Mouse (Mus musculus): Measurements from ENCODE around the gene Arhgap23.
A peak's percentile ranks its signal among the peaks of the same experiment; 100 is the strongest.

The Arhgap23 gene

GRCm38 (mm10) chr11:97415330-97415711, at the start of gene Arhgap23:
Gene Arhgap23, plus strand, starts transcription at chr11:97415533.
- peak; percentile 77 for DNase-seq (ENCODE audit: low spot score)

GRCm38 (mm10) chr11:97365556-97365955, 49.8 kb upstream of the Arhgap23 start:
- no peak for DNase-seq (ENCODE audit: low spot score)

GRCm38 (mm10) chr11:97368501-97368900, 46.8 kb upstream of the Arhgap23 start:
- no peak for DNase-seq (ENCODE audit: low spot score)

GRCm38 (mm10) chr11:97370329-97371091, 44.8 kb upstream of the Arhgap23 start:
- no peak for DNase-seq (ENCODE audit: low spot score)

GRCm38 (mm10) chr11:97372159-97372864, 43.0 kb upstream of the Arhgap23 start:
- no peak for DNase-seq (ENCODE audit: low spot score)

GRCm38 (mm10) chr11:97373402-97373801, 41.9 kb upstream of the Arhgap23 start:
- no peak for DNase-seq (ENCODE audit: low spot score)

- no peak for DNase-seq (ENCODE audit: low spot score)
These were observed 35.3 kb upstream of the Arhgap23 start for GRCm38 (mm10) chr11:97380036-97380435.

GRCm38 (mm10) chr11:97383017-97383416, 32.3 kb upstream of the Arhgap23 start:
- no peak for DNase-seq (ENCODE audit: low spot score)

GRCm38 (mm10) chr11:97383764-97384163, 31.6 kb upstream of the Arhgap23 start:
- no peak for DNase-seq (ENCODE audit: low spot score)

- no peak for DNase-seq (ENCODE audit: low spot score)
These were observed 27.5 kb upstream of the Arhgap23 start for GRCm38 (mm10) chr11:97387811-97388210.

GRCm38 (mm10) chr11:97389127-97389526, 26.2 kb upstream of the Arhgap23 start:
- DNase-seq (ENCODE audit: low spot score), result no peak

- no peak for DNase-seq (ENCODE audit: low spot score)
These were observed 21.7 kb upstream of the Arhgap23 start for GRCm38 (mm10) chr11:97393658-97394057.

- DNase-seq (ENCODE audit: low spot score), result no peak
These were observed 21.2 kb upstream of the Arhgap23 start for GRCm38 (mm10) chr11:97394146-97394545.

- DNase-seq (ENCODE audit: low spot score), result no peak
These were observed 16.8 kb upstream of the Arhgap23 start for GRCm38 (mm10) chr11:97398506-97398905.

- DNase-seq (ENCODE audit: low spot score), result peak; percentile 74
These were observed 15.2 kb upstream of the Arhgap23 start for GRCm38 (mm10) chr11:97399958-97400710.

- no peak for DNase-seq (ENCODE audit: low spot score)
These were observed 14.3 kb upstream of the Arhgap23 start for GRCm38 (mm10) chr11:97401082-97401481.

GRCm38 (mm10) chr11:97401686-97402435, 13.5 kb upstream of the Arhgap23 start:
- DNase-seq (ENCODE audit: low spot score), result no peak

GRCm38 (mm10) chr11:97402746-97403145, 12.6 kb upstream of the Arhgap23 start:
- DNase-seq (ENCODE audit: low spot score), result no peak

GRCm38 (mm10) chr11:97403614-97404183, 11.6 kb upstream of the Arhgap23 start:
- no peak for DNase-seq (ENCODE audit: low spot score)

- DNase-seq (ENCODE audit: low spot score), result no peak
These were observed 11.1 kb upstream of the Arhgap23 start for GRCm38 (mm10) chr11:97404184-97404760.

GRCm38 (mm10) chr11:97404761-97405190, 10.6 kb upstream of the Arhgap23 start:
- DNase-seq (ENCODE audit: low spot score), result no peak
